Comparison of ENCODE assay signal across 19 mouse cellular contexts in the genomic region with DNA sequence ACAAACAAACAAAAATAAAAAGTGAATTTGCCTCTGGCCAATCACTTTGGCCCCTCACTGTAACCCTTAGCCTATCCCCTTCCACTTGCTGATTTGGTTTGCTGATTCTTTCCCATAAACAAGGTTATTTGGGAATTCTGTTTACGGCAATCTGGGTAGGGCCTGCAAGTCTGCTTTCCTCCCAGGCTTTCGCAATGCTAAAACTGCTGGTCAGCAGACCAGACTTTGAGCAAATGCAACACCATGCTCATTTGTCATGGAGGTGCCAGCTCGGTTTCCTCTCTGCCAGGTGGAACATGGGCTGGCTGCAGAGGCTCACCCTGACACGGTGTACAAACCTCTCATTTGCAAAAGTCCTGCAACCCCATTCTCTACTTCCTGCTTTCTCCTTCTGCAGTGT. TPM values are rescaled to one million over a fixed set of nuclear protein-coding genes. Genes with fewer than 3 reads are reported as not detected.
DNase-seq lines count a peak whose midpoint lies in the region; ATAC-seq and TF ChIP-seq lines count a peak whose summit lies in the region.
"Had no signal": no experiment of that assay in that cellular context is flagged by ENCODE, and none has a peak within 500 bp of the region (broad histone marks: within the 10 kb centered on the region; RNA-seq: fewer than 3 reads in every experiment).

No protein-coding gene starts in this region.

- 13% methylated on average over 4 of the region's 4 CpGs for WGBS in liver, adult 2 months
- 64% methylated on average over 4 of the region's 4 CpGs for WGBS in liver, embryonic 11.5 days

- no peak overlapping the region for H3K9ac ChIP-seq in liver, adult 2 months (ENCODE audit: low read depth, low read length)
- H3K9ac ChIP-seq in liver, embryonic 11.5 days (ENCODE audit: low read depth, low read length) = no peak overlapping the region
- H3K9ac ChIP-seq: embryonic facial prominence, embryonic 12.5 days; forebrain, embryonic 13.5 days; forebrain, embryonic 15.5 days; forebrain, postnatal 0 days had no signal

- no peak for ATAC-seq in liver, embryonic 11.5 days (replicated peaks; ENCODE audit: low FRiP score)
- ATAC-seq: forebrain, embryonic 13.5 days; forebrain, embryonic 15.5 days; forebrain, postnatal 0 days had no signal

- H3K4me3 ChIP-seq in liver, adult 2 months (ENCODE audit: insufficient read depth, low read depth, low read length) = no peak overlapping the region
- H3K4me3 ChIP-seq in liver, embryonic 11.5 days (ENCODE audit: low read depth, low read length) = no peak overlapping the region
- no peak overlapping the region for H3K4me3 ChIP-seq in myocyte
- H3K4me3 ChIP-seq: embryonic facial prominence, embryonic 10.5 days; embryonic facial prominence, embryonic 12.5 days; forebrain, embryonic 13.5 days; forebrain, embryonic 15.5 days had no signal

- H3K36me3 ChIP-seq in liver, adult 2 months (ENCODE audit: control insufficient read depth, insufficient read depth, low read length) = no peaks in the 10 kb centered on the region
- H3K36me3 ChIP-seq in liver, embryonic 11.5 days (ENCODE audit: control insufficient read depth, insufficient read depth, low read length) = no peaks in the 10 kb centered on the region
- H3K36me3 ChIP-seq in myocyte (ENCODE audit: control insufficient read depth, insufficient read depth) = no peaks in the 10 kb centered on the region
- H3K36me3 ChIP-seq: embryonic facial prominence, embryonic 10.5 days; embryonic facial prominence, embryonic 12.5 days; forebrain, embryonic 15.5 days had no signal

- TF ChIP-seq CTCF in liver, adult 2 months (IDR thresholded peaks at IDR 0.05; ENCODE audit: low read depth, low read length) = no peak

- no peak overlapping the region for H3K4me2 ChIP-seq in liver, embryonic 11.5 days
- no peak overlapping the region for H3K4me2 ChIP-seq in myocyte (ENCODE audit: low read depth)
- H3K4me2 ChIP-seq: embryonic facial prominence, embryonic 12.5 days; forebrain, embryonic 13.5 days; forebrain, embryonic 15.5 days had no signal

- peak; percentile 95 for DNase-seq in liver, adult 2 months (ENCODE audit: extremely low read depth, low read depth, low spot score)
- no peak for DNase-seq in liver, embryonic 11.5 days (ENCODE audit: low spot score)
- DNase-seq in adipocyte (ENCODE audit: low spot score) = peak; percentile 60
- DNase-seq in kidney, adult 18-20 months = no peak
- DNase-seq: adrenal gland, adult 8-10 months; adrenal gland, postnatal 14 days; adrenal gland, postnatal 36 days; cerebellum, adult 11-12 months; cerebellum, adult 2 months; cerebellum, adult 9-10 months; cerebellum, postnatal 10 days; cerebellum, postnatal 25 days; forebrain, postnatal 0 days had no signal

- H3ac ChIP-seq in myocyte (ENCODE audit: control insufficient read depth, insufficient read length) = no peak overlapping the region

- H3K4me1 ChIP-seq in liver, adult 2 months (ENCODE audit: control insufficient read depth, insufficient read depth, low read length) = peaks cover 12% of the 10 kb centered on the region
- no peaks in the 10 kb centered on the region for H3K4me1 ChIP-seq in liver, embryonic 11.5 days (replicated peaks; ENCODE audit: control insufficient read depth, insufficient read depth, low read length)
- H3K4me1 ChIP-seq: embryonic facial prominence, embryonic 12.5 days; forebrain, embryonic 13.5 days; forebrain, embryonic 15.5 days had no signal

- TF ChIP-seq POLR2A in liver, adult 2 months (IDR thresholded peaks at IDR 0.05; ENCODE audit: extremely low read depth, insufficient read depth, low read length) = no peak
- no peak for TF ChIP-seq POLR2A in myocyte (IDR thresholded peaks at IDR 0.05; ENCODE audit: insufficient read length, low read depth)

- no peaks in the 10 kb centered on the region for H3K27me3 ChIP-seq in liver, adult 2 months (ENCODE audit: control insufficient read depth, insufficient read depth, low read length)
- no peaks in the 10 kb centered on the region for H3K27me3 ChIP-seq in liver, embryonic 11.5 days (replicated peaks; ENCODE audit: control insufficient read depth, insufficient read depth, low read length)
- no peaks in the 10 kb centered on the region for H3K27me3 ChIP-seq in myocyte (ENCODE audit: control insufficient read depth, insufficient read depth, insufficient read length)
- H3K27me3 ChIP-seq: embryonic facial prominence, embryonic 12.5 days; forebrain, embryonic 13.5 days; forebrain, embryonic 15.5 days had no signal

- no peaks in the 10 kb centered on the region for H3K79me2 ChIP-seq in liver, adult 2 months (ENCODE audit: control insufficient read depth, insufficient read depth, low read length)
- no peaks in the 10 kb centered on the region for H3K79me2 ChIP-seq in myocyte (ENCODE audit: control insufficient read depth, insufficient read depth)

- H3K9me3 ChIP-seq in liver, embryonic 11.5 days (ENCODE audit: control insufficient read depth, low read length) = no peaks in the 10 kb centered on the region
- H3K9me3 ChIP-seq: embryonic facial prominence, embryonic 10.5 days; embryonic facial prominence, embryonic 12.5 days; forebrain, embryonic 13.5 days; forebrain, embryonic 15.5 days had no signal

- H3K27ac ChIP-seq in liver, adult 2 months (replicated peaks; ENCODE audit: insufficient read depth, low read depth, low read length) = no peak overlapping the region
- no peak overlapping the region for H3K27ac ChIP-seq in liver, embryonic 11.5 days (ENCODE audit: low read depth, low read length)
- H3K27ac ChIP-seq: embryonic facial prominence, embryonic 10.5 days; embryonic facial prominence, embryonic 12.5 days; forebrain, embryonic 13.5 days; forebrain, embryonic 15.5 days had no signal

TF ChIP-seq in myocyte, 11 proteins besides CTCF, POLR2A, EP300 and RAD21:
- 0 out of 2 replicates have a peak, but pooled peaks have one; percentile 19 for TF ChIP-seq CEBPB (IDR thresholded peaks at IDR 0.05; ENCODE audit: insufficient read depth, poor library complexity, severe bottlenecking)
- TF ChIP-seq REST (IDR thresholded peaks at IDR 0.05; ENCODE audit: insufficient read depth, insufficient read length) = no peak

RNA-seq across cellular contexts. Expression of a gene that starts 19.0 kb away (rescaled TPM):
- 6.0 and 6.4 TPM in 2 replicates for total RNA-seq in liver, adult 2 months (2014; rRNA removed)
- polyA plus RNA-seq in liver, adult 2 months (2012; rRNA removed) = 2.0 and 2.3 TPM in 2 replicates
- polyA plus RNA-seq in liver, embryonic 11.5 days (2014; fragmentation: Nextera tagmentation; extraction: Ambion mirVana) = 0.26 and 0.47 TPM in 2 replicates
- polyA plus RNA-seq in myocyte (2012; fragmentation: generic; extraction: Trizol) = 0.29 TPM
- total RNA-seq: MEL had no signal

Comparison
In these comparisons a context has a peak if more than half of its experiments do, and no peak if none do; other contexts are left out.
1. DNase-seq: peak in liver, adult 2 months (single experiment) and adipocyte (single experiment); none in liver, embryonic 11.5 days (single experiment) and kidney, adult 18-20 months (single experiment).